Mouse (Mus musculus): ENCODE measurements around the gene Pnrc1.

DNA sequence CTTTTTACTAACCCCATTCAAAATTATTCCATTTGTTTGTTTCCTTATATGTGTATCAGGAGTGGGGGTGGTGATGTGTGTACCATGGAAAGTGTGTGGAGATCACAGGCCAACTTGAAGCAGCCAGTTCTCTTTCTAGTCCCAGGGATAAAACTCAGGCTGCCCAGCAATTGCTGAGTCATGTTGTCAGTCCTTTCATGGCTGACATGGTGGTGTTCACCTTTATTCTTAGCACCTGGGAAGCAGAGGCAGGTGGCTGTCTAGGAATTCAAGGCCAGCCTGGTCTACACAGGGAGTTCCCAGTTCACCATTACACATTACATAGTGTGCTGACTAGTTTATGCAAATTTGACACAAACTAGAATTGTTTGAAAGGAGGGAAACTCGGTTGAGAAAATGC is 27.1 kb downstream of the Pnrc1 start:
- TF ChIP-seq JUND (conservative IDR thresholded peaks at IDR 0.05; ENCODE audit: low read depth, low read length) (no peak), CTCF (conservative IDR thresholded peaks at IDR 0.05 in 1 of 2, IDR thresholded peaks at IDR 0.05 in 1 of 2; ENCODE audit: low read depth in 2 of 2, low read length in 2 of 2) (no peak), RCOR1 (conservative IDR thresholded peaks at IDR 0.05; ENCODE audit: low read depth, low read length) (no peak), NELFE (IDR thresholded peaks at IDR 0.05; ENCODE audit: low read depth, low read length) (no peak), HCFC1 (IDR thresholded peaks at IDR 0.05; ENCODE audit: low read depth, low read length) (no peak), RAD21 (IDR thresholded peaks at IDR 0.05; ENCODE audit: low read depth, low read length) (no peak), EP300 (IDR thresholded peaks at IDR 0.05; ENCODE audit: low read length) (no peak)
